Mouse (Mus musculus): Measurements from ENCODE around the gene D5Ertd579e. TPM values are rescaled to one million over a fixed set of nuclear protein-coding genes. Genes with fewer than 3 reads are reported as not detected.

D5Ertd579e gene
- polyA plus RNA-seq, 1 experiment = 32.3 TPM

DNA sequence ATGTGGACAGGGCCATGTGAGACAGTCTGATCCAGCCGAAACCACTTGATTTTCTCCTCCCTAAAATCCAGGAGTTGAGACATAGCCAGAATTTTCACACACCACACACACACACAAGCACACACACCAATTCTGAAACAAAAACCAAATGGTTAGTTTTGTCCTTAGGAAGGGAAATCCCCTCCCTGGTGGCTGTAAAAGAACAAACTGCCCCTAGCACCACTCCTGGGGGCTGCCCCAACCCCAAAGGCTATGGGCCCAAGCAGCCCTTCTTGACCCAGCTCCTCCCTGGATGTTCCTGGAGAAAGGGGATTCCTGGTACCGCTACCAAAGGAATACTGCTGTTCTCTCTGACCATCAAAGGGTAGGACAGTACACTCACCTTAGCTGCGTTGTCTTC, 119.4 kb downstream of the D5Ertd579e start:
- H3K4me3 ChIP-seq (ENCODE audit: insufficient read depth, low read length) = no peak overlapping the region
- peak overlapping the region; percentile 97 for H3K27ac ChIP-seq (ENCODE audit: insufficient read depth, low read depth, low read length)
- peaks cover 76% of the 10 kb centered on the region for H3K4me1 ChIP-seq (ENCODE audit: control insufficient read depth, insufficient read depth, low read length)
- no peak for TF ChIP-seq POLR2A (IDR thresholded peaks at IDR 0.05; ENCODE audit: borderline replicate concordance, low read depth, low read length)
- TF ChIP-seq CTCF (IDR thresholded peaks at IDR 0.05; ENCODE audit: low read depth, low read length) = no peak

DNA sequence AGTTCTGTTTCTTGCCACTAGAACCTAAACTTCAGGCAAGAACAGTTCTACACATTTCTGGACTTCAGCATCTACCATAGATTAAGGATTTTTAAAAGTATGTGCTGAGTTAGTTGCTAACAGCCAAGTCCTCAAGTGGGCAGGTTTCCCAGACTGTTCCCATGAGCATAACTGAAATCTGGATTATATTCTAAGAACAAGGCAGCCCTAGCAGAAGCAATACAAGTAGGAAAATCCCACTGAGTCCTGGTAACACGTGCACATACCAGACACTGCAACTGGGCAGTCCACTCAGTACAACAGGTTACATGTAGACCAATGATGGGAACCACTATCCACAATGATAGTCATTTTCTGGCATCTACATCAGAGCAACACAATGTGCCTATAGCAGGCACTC, 120.1 kb downstream of the D5Ertd579e start:
- peaks cover 73% of the 10 kb centered on the region for H3K4me1 ChIP-seq (ENCODE audit: control insufficient read depth, insufficient read depth, low read length)
- TF ChIP-seq POLR2A (IDR thresholded peaks at IDR 0.05; ENCODE audit: borderline replicate concordance, low read depth, low read length) (no peak), CTCF (IDR thresholded peaks at IDR 0.05; ENCODE audit: low read depth, low read length) (no peak)
- peak overlapping the region; percentile 97 for H3K27ac ChIP-seq (ENCODE audit: insufficient read depth, low read depth, low read length)
- no peak overlapping the region for H3K4me3 ChIP-seq (ENCODE audit: insufficient read depth, low read length)

DNA sequence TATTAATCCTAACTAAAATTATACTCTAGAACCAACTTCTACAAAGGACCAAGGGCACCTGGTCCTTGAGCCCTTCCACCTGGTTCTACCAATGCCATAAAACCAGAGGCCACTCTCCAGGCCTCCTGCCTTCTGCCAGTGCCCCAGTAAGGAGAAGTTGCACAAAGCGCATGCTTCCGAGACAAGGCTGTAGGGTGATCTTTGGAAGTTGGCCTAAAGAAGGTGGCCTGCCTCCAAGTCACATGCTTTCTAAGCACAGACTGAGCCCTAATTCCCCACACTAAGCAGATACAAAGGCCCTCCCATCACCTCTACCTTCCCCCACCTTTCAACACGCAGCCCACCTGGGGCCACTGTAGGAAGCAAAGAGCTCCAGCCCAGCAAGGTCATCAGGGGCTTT, 120.6 kb downstream of the D5Ertd579e start:
- TF ChIP-seq POLR2A (IDR thresholded peaks at IDR 0.05; ENCODE audit: borderline replicate concordance, low read depth, low read length) (no peak), CTCF (IDR thresholded peaks at IDR 0.05; ENCODE audit: low read depth, low read length) (no peak)
- Histone ChIP-seq H3K27ac (ENCODE audit: insufficient read depth, low read depth, low read length) (peak overlapping the region; percentile 97), H3K4me3 (ENCODE audit: insufficient read depth, low read length) (no peak overlapping the region), H3K4me1 (ENCODE audit: control insufficient read depth, insufficient read depth, low read length) (peaks cover 71% of the 10 kb centered on the region)

DNA sequence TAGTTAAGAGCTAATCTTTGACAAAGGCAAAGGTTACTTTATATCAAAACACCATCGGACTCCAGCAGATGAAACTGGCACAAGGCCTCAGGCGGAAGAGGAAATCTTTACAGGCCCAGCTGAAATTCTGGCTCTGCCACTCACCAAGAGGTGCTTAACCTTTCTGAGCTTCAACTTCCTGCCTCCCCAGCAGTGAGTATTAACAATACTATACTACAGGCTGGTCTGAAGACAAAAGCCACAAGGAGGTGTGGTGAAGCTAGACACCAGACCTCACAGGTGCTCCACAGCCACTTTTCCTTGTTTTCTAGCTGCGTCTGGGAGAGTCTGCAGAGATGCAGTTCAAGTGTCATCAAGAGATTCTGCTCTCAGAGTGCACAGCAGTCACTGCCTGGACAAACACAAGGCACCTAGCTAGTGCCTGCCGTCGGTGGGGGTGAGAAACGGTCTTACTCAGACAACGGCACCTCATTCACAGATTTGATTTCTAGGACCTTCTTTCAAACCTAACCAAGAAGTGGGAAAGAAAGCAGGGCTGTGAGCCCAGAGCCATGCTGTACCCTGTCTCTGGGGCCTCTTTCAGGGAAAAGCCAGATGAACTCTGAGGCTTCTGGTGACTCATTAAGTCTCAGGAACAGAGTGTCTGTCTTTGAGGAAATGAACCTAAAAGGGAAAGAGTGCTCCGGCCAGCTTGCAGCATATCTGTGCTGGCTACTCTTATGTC, 121.5 kb downstream of the D5Ertd579e start:
- peak overlapping the region; percentile 97 for H3K27ac ChIP-seq (ENCODE audit: insufficient read depth, low read depth, low read length)
- peak overlapping the region; percentile 9 for H3K4me3 ChIP-seq (ENCODE audit: insufficient read depth, low read length)
- TF ChIP-seq POLR2A (IDR thresholded peaks at IDR 0.05; ENCODE audit: borderline replicate concordance, low read depth, low read length) = no peak
- TF ChIP-seq CTCF (IDR thresholded peaks at IDR 0.05; ENCODE audit: low read depth, low read length) = no peak
- H3K4me1 ChIP-seq (ENCODE audit: control insufficient read depth, insufficient read depth, low read length) = peaks cover 67% of the 10 kb centered on the region

DNA sequence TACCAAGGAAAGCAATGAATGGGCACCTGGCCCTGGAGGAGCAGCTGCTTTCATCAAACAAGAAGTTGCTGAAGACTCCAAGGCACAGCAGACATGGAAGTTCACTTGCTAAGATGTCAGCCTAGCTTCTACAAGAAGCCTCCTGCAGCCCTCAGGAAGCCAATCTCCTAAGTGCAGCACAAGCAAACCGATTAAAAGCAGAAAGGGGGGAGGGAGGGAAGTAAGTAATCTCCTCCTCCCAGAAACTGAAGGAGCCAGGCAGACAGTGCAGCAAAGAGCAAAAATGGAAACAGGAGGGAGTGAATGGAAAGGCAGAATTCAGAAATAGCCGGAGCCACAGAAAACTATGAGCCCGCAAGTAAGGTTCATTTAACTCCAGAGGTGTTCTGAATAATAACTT, 122.5 kb downstream of the D5Ertd579e start:
- TF ChIP-seq POLR2A (IDR thresholded peaks at IDR 0.05; ENCODE audit: borderline replicate concordance, low read depth, low read length) (no peak), CTCF (IDR thresholded peaks at IDR 0.05; ENCODE audit: low read depth, low read length) (no peak)
- H3K4me1 ChIP-seq (ENCODE audit: control insufficient read depth, insufficient read depth, low read length) = peaks cover 64% of the 10 kb centered on the region
- H3K4me3 ChIP-seq (ENCODE audit: insufficient read depth, low read length) = no peak overlapping the region
- H3K27ac ChIP-seq (ENCODE audit: insufficient read depth, low read depth, low read length) = peak overlapping the region; percentile 97

DNA sequence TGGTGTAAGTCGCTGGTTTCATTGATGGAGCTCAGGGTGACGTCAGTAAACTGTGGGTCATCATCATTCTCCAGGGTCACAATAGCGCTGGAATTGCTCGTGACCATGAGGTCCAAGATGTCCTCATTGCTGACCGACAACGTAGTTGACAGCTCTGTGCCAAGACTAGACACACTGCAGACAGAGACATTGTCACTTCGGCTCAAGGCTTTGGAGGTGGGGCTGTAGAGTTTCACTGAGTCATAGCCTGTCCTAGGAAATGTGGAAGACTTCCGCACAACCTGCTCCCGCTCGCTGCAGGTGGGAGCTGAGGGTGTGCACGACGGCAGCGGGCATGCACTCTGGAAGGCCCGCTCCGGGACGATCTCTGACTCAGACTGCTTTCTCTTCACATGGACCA, 124.5 kb downstream of the D5Ertd579e start:
- no peak overlapping the region for H3K27ac ChIP-seq (ENCODE audit: insufficient read depth, low read depth, low read length)
- no peak for TF ChIP-seq CTCF (IDR thresholded peaks at IDR 0.05; ENCODE audit: low read depth, low read length)
- TF ChIP-seq POLR2A (IDR thresholded peaks at IDR 0.05; ENCODE audit: borderline replicate concordance, low read depth, low read length) = no peak
- H3K4me1 ChIP-seq (ENCODE audit: control insufficient read depth, insufficient read depth, low read length) = peaks cover 61% of the 10 kb centered on the region
- H3K4me3 ChIP-seq (ENCODE audit: insufficient read depth, low read length) = no peak overlapping the region

DNA sequence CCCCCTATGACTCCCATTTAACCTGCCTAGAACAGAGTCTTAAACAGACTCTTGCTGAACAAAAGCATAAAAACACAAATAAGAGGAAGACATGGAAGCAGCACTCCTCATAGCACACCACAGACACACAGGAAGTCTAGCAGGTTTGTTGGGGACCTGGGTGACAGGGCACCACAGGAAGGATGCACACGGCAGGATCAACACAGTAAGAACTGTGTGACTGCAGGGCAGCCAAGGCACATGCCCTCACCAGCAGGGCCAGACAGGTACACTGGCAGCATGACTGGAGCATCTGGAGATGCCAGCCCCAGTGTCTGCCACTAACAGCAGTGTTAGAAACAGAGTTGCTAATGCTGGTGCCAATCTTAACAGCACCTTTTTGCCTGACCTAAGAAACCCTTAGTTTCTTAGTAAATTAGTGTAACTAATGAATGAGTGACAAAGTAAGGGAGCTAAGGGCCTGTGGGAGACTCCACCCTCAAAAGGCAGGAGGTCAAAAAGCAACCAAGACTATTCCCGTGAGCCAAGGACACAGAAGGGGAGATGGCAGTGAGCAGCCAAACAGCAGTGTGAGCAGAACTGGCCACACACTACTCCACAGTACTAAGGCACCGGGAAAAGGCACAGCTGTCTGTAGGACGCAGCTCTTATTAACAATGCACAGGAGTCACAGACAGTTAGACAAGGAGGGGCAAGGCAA, 125.1 kb downstream of the D5Ertd579e start:
- H3K4me1 ChIP-seq (ENCODE audit: control insufficient read depth, insufficient read depth, low read length) = peaks cover 60% of the 10 kb centered on the region
- TF ChIP-seq CTCF (IDR thresholded peaks at IDR 0.05; ENCODE audit: low read depth, low read length) = no peak
- TF ChIP-seq POLR2A (IDR thresholded peaks at IDR 0.05; ENCODE audit: borderline replicate concordance, low read depth, low read length) = no peak
- H3K4me3 ChIP-seq (ENCODE audit: insufficient read depth, low read length) = no peak overlapping the region
- no peak overlapping the region for H3K27ac ChIP-seq (ENCODE audit: insufficient read depth, low read depth, low read length)

DNA sequence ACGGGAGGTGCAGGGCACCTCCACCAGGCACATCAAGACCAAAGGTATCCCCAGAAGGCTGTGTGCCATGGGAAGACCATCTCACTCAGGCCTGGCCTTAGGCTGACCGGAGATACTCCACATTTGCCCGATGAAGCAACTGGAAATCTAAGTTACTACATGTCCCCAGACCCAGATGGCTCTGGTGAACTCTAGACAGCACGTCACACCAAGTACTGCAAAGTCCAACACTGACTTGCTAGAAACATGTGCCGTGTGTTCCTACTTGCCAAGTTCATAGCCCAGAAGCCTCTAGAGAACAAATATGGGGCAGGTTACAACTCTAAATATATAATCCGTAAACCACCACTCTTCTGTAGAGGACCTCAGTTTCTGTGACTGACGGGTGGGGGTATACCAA, 125.7 kb downstream of the D5Ertd579e start:
- Histone ChIP-seq H3K4me3 (ENCODE audit: insufficient read depth, low read length) (no peak overlapping the region), H3K4me1 (ENCODE audit: control insufficient read depth, insufficient read depth, low read length) (peaks cover 61% of the 10 kb centered on the region), H3K27ac (ENCODE audit: insufficient read depth, low read depth, low read length) (no peak overlapping the region)
- TF ChIP-seq POLR2A (IDR thresholded peaks at IDR 0.05; ENCODE audit: borderline replicate concordance, low read depth, low read length) (no peak), CTCF (IDR thresholded peaks at IDR 0.05; ENCODE audit: low read depth, low read length) (no peak)

DNA sequence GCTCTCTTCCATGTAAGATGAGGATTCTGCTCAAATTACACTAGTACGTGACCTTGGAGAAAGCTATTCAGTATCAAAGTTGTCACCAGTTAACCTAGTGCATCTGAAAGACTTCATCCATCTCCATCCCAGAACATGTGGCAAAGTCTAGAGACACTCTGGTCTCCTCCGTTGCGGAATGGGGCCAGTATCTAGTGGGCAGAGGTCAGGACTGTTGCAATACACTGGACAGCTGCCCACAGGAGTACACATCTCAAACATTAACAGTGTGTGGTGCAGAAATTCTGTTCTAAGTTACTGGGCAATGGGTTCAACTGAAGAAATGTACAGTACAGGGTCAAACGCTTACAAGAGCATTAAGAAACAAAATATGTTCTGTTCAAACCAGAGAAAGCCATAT, 127.7 kb downstream of the D5Ertd579e start:
- no peak overlapping the region for H3K4me3 ChIP-seq (ENCODE audit: insufficient read depth, low read length)
- TF ChIP-seq POLR2A (IDR thresholded peaks at IDR 0.05; ENCODE audit: borderline replicate concordance, low read depth, low read length) (no peak), CTCF (IDR thresholded peaks at IDR 0.05; ENCODE audit: low read depth, low read length) (no peak)
- H3K4me1 ChIP-seq (ENCODE audit: control insufficient read depth, insufficient read depth, low read length) = peaks cover 63% of the 10 kb centered on the region
- H3K27ac ChIP-seq (ENCODE audit: insufficient read depth, low read depth, low read length) = no peak overlapping the region

DNA sequence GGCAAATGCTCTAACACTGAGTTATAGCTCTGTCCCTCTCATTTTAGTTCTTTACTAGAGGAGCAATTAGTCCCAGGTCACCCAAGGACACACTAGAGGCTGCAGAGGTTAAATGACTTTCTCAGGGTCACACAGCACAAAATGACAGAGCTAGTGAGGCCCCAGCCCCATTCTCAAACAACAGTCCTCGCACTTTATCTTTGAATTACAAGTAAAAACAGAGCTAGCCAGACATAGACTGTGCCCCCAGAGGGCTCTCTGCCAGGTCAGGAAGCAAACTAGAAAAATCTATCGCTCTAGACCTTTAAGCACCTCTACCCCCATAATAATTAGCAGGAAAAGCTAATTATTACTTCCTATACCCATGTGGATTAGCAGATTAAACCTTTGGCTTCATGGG, 128.2 kb downstream of the D5Ertd579e start:
- no peak for TF ChIP-seq POLR2A (IDR thresholded peaks at IDR 0.05; ENCODE audit: borderline replicate concordance, low read depth, low read length)
- H3K4me1 ChIP-seq (ENCODE audit: control insufficient read depth, insufficient read depth, low read length) = peaks cover 62% of the 10 kb centered on the region
- no peak overlapping the region for H3K4me3 ChIP-seq (ENCODE audit: insufficient read depth, low read length)
- no peak overlapping the region for H3K27ac ChIP-seq (ENCODE audit: insufficient read depth, low read depth, low read length)
